Mouse (Mus musculus): Measurements from ENCODE around the gene Sympk. TPM values are rescaled to one million over a fixed set of nuclear protein-coding genes. Genes with fewer than 3 reads are reported as not detected.

The Sympk gene
- 41.2 and 46.3 TPM in 2 replicates for polyA plus RNA-seq (2016; fragmentation: Nextera tagmentation; extraction: Ambion mirVana)

- Histone ChIP-seq H3K27me3 (ENCODE audit: poor library complexity, severe bottlenecking) (peaks cover 42% of the 10 kb centered on the region), H3K36me3 (replicated peaks) (peaks cover 8% of the 10 kb centered on the region), H3K9me3 (no peaks in the 10 kb centered on the region), H3K4me3 (peak within 1 kb of the TSS; percentile 85), H3K4me1 (peaks cover 34% of the 10 kb centered on the region), H3K27ac (peak within 1 kb of the TSS; percentile 93)
- DNase-seq (ENCODE audit: extremely low spot score, low spot score): peak; percentile 93
- WGBS: under 1% methylated on average over 49 of the region's 50 CpGs
These were observed at the start of gene Sympk for GRCm38 (mm10) chr7:19024096-19024506. Sympk (plus strand) TSS chr7:19024377.

- Histone ChIP-seq H3K36me3 (replicated peaks) (no peaks in the 10 kb centered on the region), H3K27ac (no peak overlapping the region), H3K27me3 (ENCODE audit: poor library complexity, severe bottlenecking) (no peaks in the 10 kb centered on the region), H3K4me1 (no peaks in the 10 kb centered on the region), H3K9me3 (no peaks in the 10 kb centered on the region), H3K4me3 (no peak overlapping the region)
- no peak for DNase-seq (ENCODE audit: extremely low spot score, low spot score)
- WGBS: 90% methylated on average over 9 of the region's 9 CpGs
These were observed 45.8 kb upstream of the Sympk start for GRCm38 (mm10) chr7:18978381-18978780.

GRCm38 (mm10) chr7:18986503-18986902, 37.7 kb upstream of the Sympk start:
- WGBS: 75% methylated on average over 2 of the region's 2 CpGs
- Histone ChIP-seq H3K9me3 (no peaks in the 10 kb centered on the region), H3K27me3 (ENCODE audit: poor library complexity, severe bottlenecking) (peaks cover 22% of the 10 kb centered on the region), H3K4me1 (peaks cover 16% of the 10 kb centered on the region), H3K27ac (no peak overlapping the region), H3K4me3 (no peak overlapping the region), H3K36me3 (replicated peaks) (no peaks in the 10 kb centered on the region)
- DNase-seq (ENCODE audit: extremely low spot score, low spot score): no peak

- Histone ChIP-seq H3K4me3 (no peak within 1 kb of the TSS), H3K9me3 (no peaks in the 10 kb centered on the region), H3K27ac (no peak within 1 kb of the TSS), H3K4me1 (peaks cover 22% of the 10 kb centered on the region), H3K36me3 (replicated peaks) (no peaks in the 10 kb centered on the region), H3K27me3 (ENCODE audit: poor library complexity, severe bottlenecking) (peaks cover 28% of the 10 kb centered on the region)
- no peak for DNase-seq (ENCODE audit: extremely low spot score, low spot score)
- 75% methylated on average over 2 of the region's 2 CpGs for WGBS
These were observed 37.1 kb upstream of the Sympk start, which contains the start of gene Nanos2 for GRCm38 (mm10) chr7:18987100-18987499. Nanos2 (plus strand) TSS chr7:18987400.

GRCm38 (mm10) chr7:18987747-18988146, 36.4 kb upstream of the Sympk start:
- no peaks in the 10 kb centered on the region for H3K36me3 ChIP-seq (replicated peaks)
- no peak overlapping the region for H3K27ac ChIP-seq
- H3K9me3 ChIP-seq: no peaks in the 10 kb centered on the region
- peaks cover 34% of the 10 kb centered on the region for H3K27me3 ChIP-seq (ENCODE audit: poor library complexity, severe bottlenecking)
- DNase-seq (ENCODE audit: extremely low spot score, low spot score): no peak
- peaks cover 29% of the 10 kb centered on the region for H3K4me1 ChIP-seq
- no peak overlapping the region for H3K4me3 ChIP-seq
- WGBS: 76% methylated on average over 13 of the region's 13 CpGs

GRCm38 (mm10) chr7:18988780-18989179, 35.4 kb upstream of the Sympk start:
- no peaks in the 10 kb centered on the region for H3K36me3 ChIP-seq (replicated peaks)
- peaks cover 45% of the 10 kb centered on the region for H3K27me3 ChIP-seq (ENCODE audit: poor library complexity, severe bottlenecking)
- H3K4me1 ChIP-seq: peaks cover 35% of the 10 kb centered on the region
- no peak overlapping the region for H3K4me3 ChIP-seq
- H3K27ac ChIP-seq: no peak overlapping the region
- H3K9me3 ChIP-seq: no peaks in the 10 kb centered on the region
- DNase-seq (ENCODE audit: extremely low spot score, low spot score): no peak
- WGBS: 75% methylated on average over 6 of the region's 6 CpGs

GRCm38 (mm10) chr7:18989995-18990394, 34.2 kb upstream of the Sympk start:
- H3K27ac ChIP-seq: peak overlapping the region; percentile 82
- H3K4me3 ChIP-seq: peak overlapping the region; percentile 55
- DNase-seq (ENCODE audit: extremely low spot score, low spot score): peak; percentile 31
- peaks cover 49% of the 10 kb centered on the region for H3K27me3 ChIP-seq (ENCODE audit: poor library complexity, severe bottlenecking)
- H3K36me3 ChIP-seq (replicated peaks): no peaks in the 10 kb centered on the region
- H3K4me1 ChIP-seq: peaks cover 35% of the 10 kb centered on the region
- 6% methylated on average over 5 of the region's 5 CpGs for WGBS
- no peaks in the 10 kb centered on the region for H3K9me3 ChIP-seq

GRCm38 (mm10) chr7:18990601-18991295, 33.4 kb upstream of the Sympk start, which contains the start of gene Mypop:
Mypop (plus strand) TSS chr7:18991245.
- under 1% methylated on average over 36 of the region's 37 CpGs for WGBS
- Histone ChIP-seq H3K4me1 (peaks cover 35% of the 10 kb centered on the region), H3K4me3 (peak within 1 kb of the TSS; percentile 55), H3K27me3 (ENCODE audit: poor library complexity, severe bottlenecking) (peaks cover 49% of the 10 kb centered on the region), H3K36me3 (replicated peaks) (no peaks in the 10 kb centered on the region), H3K27ac (peak within 1 kb of the TSS; percentile 82), H3K9me3 (no peaks in the 10 kb centered on the region)
- peak; percentile 100 for DNase-seq (ENCODE audit: extremely low spot score, low spot score)

- H3K4me3 ChIP-seq: peak overlapping the region; percentile 55
- peaks cover 10% of the 10 kb centered on the region for H3K36me3 ChIP-seq (replicated peaks)
- peak overlapping the region; percentile 82 for H3K27ac ChIP-seq
- WGBS: under 1% methylated on average over 59 of the region's 59 CpGs
- no peak for DNase-seq (ENCODE audit: extremely low spot score, low spot score)
- no peaks in the 10 kb centered on the region for H3K9me3 ChIP-seq
- H3K4me1 ChIP-seq: peaks cover 35% of the 10 kb centered on the region
- H3K27me3 ChIP-seq (ENCODE audit: poor library complexity, severe bottlenecking): peaks cover 49% of the 10 kb centered on the region
These were observed 32.4 kb upstream of the Sympk start for GRCm38 (mm10) chr7:18991660-18992293.

- peak; percentile 45 for DNase-seq (ENCODE audit: extremely low spot score, low spot score)
These were observed 31.9 kb upstream of the Sympk start for GRCm38 (mm10) chr7:18992294-18992675.

GRCm38 (mm10) chr7:18993036-18993435, 31.1 kb upstream of the Sympk start:
- DNase-seq (ENCODE audit: extremely low spot score, low spot score): no peak
- no peak overlapping the region for H3K27ac ChIP-seq
- H3K9me3 ChIP-seq: no peaks in the 10 kb centered on the region
- H3K27me3 ChIP-seq (ENCODE audit: poor library complexity, severe bottlenecking): peaks cover 42% of the 10 kb centered on the region
- peaks cover 35% of the 10 kb centered on the region for H3K4me1 ChIP-seq
- peak overlapping the region; percentile 55 for H3K4me3 ChIP-seq
- peaks cover 14% of the 10 kb centered on the region for H3K36me3 ChIP-seq (replicated peaks)
- 89% methylated on average over 5 of the region's 5 CpGs for WGBS

More at GRCm38 (mm10) chr7:18992294-18992675, 31.9 kb upstream of the Sympk start:
- Histone ChIP-seq H3K27me3 (ENCODE audit: poor library complexity, severe bottlenecking) (peaks cover 49% of the 10 kb centered on the region), H3K4me1 (peaks cover 35% of the 10 kb centered on the region), H3K9me3 (no peaks in the 10 kb centered on the region), H3K4me3 (peak overlapping the region; percentile 55), H3K27ac (peak overlapping the region; percentile 82; the same call in 1 of the 2 replicates), H3K36me3 (replicated peaks) (peaks cover 13% of the 10 kb centered on the region)
- WGBS: 3% methylated on average over 31 of the region's 31 CpGs

- 39% methylated on average over 9 of the region's 9 CpGs for WGBS
- Histone ChIP-seq H3K4me3 (no peak overlapping the region), H3K27me3 (ENCODE audit: poor library complexity, severe bottlenecking) (peaks cover 4% of the 10 kb centered on the region), H3K36me3 (replicated peaks) (peaks cover 19% of the 10 kb centered on the region), H3K27ac (no peak overlapping the region), H3K4me1 (peaks cover 41% of the 10 kb centered on the region), H3K9me3 (no peaks in the 10 kb centered on the region)
- no peak for DNase-seq (ENCODE audit: extremely low spot score, low spot score)
These were observed 25.3 kb upstream of the Sympk start for GRCm38 (mm10) chr7:18998835-18999234.

GRCm38 (mm10) chr7:19000421-19000820, 23.8 kb upstream of the Sympk start:
- H3K36me3 ChIP-seq (replicated peaks): peaks cover 28% of the 10 kb centered on the region
- WGBS: 63% methylated on average over 10 of the region's 10 CpGs
- peak overlapping the region; percentile 45 for H3K4me3 ChIP-seq
- no peaks in the 10 kb centered on the region for H3K9me3 ChIP-seq
- no peak for DNase-seq (ENCODE audit: extremely low spot score, low spot score)
- H3K27ac ChIP-seq: peak overlapping the region; percentile 77
- H3K4me1 ChIP-seq: peaks cover 54% of the 10 kb centered on the region
- H3K27me3 ChIP-seq (ENCODE audit: poor library complexity, severe bottlenecking): no peaks in the 10 kb centered on the region
